11 mouse cellular contexts compared by ENCODE assay signal in the genomic region with DNA sequence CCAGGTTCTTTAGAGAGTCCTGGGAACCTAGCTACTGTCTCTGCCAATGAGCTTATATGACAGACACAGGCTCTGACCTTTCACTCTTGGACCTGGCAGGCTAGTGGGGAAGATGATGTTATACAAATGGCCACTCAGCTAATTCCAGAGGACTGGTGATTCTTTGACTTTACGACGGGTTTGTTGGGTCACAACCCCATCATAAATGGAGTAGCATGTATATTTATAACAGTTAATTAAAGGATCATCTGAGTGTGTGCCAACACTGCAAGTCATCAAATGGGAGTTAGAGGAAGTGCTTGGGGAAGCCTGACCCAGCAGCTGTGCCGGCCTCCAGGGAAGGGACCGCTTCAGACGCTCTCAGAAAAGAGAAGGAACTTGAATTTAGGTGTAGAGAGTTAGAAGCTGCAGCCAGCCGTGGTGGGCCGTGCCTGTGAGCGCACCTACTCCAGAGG. TPM values are rescaled to one million over a fixed set of nuclear protein-coding genes. Genes with fewer than 3 reads are reported as not detected.
DNase-seq lines count a peak whose midpoint lies in the region; ATAC-seq lines count a peak whose summit lies in the region.
"Had no signal": no experiment of that assay in that cellular context is flagged by ENCODE, and none has a peak within 500 bp of the region (broad histone marks: within the 10 kb centered on the region; RNA-seq: fewer than 3 reads in every experiment).

No protein-coding gene starts in this region.

- peak; percentile 35 for DNase-seq in kidney, postnatal 14 days
- DNase-seq in kidney, postnatal 36 days: no peak
- peak; percentile 40 for DNase-seq in c-Kit-negative CD71-positive TER-119-positive erythroid progenitor cells, embryonic 14.5 days (ENCODE audit: low read depth, low spot score)
- DNase-seq in liver, embryonic 11.5 days (ENCODE audit: low spot score): no peak
- peak; percentile 35 for DNase-seq in skeletal muscle tissue, adult 2 months (ENCODE audit: low read depth, low spot score)
- no peak for DNase-seq in adipocyte (ENCODE audit: low spot score)
- DNase-seq in frontal cortex, postnatal 25 days (ENCODE audit: low spot score in 2 of 2): no peak
- DNase-seq: retina, postnatal 1 day had no signal

- no peaks in the 10 kb centered on the region for H3K9me3 ChIP-seq in liver, embryonic 11.5 days (ENCODE audit: control insufficient read depth, low read length)
- H3K9me3 ChIP-seq: intestine, embryonic 15.5 days; megakaryocyte, embryonic 14.5 days had no signal

- H3K4me1 ChIP-seq in liver, embryonic 11.5 days (replicated peaks; ENCODE audit: control insufficient read depth, insufficient read depth, low read length): peaks cover 35% of the 10 kb centered on the region

- H3K36me3 ChIP-seq in liver, embryonic 11.5 days (ENCODE audit: control insufficient read depth, insufficient read depth, low read length): no peaks in the 10 kb centered on the region
- H3K36me3 ChIP-seq: intestine, embryonic 15.5 days had no signal

- H3K27me3 ChIP-seq in liver, embryonic 11.5 days (replicated peaks; ENCODE audit: control insufficient read depth, insufficient read depth, low read length): no peaks in the 10 kb centered on the region
- H3K27me3 ChIP-seq: intestine, embryonic 15.5 days had no signal

- peak overlapping the region; percentile 43 for H3K4me2 ChIP-seq in liver, embryonic 11.5 days
- H3K4me2 ChIP-seq: intestine, embryonic 15.5 days had no signal

- 50% methylated on average over 8 of the region's 8 CpGs for WGBS in liver, embryonic 11.5 days

- no peak overlapping the region for H3K4me3 ChIP-seq in liver, embryonic 11.5 days (ENCODE audit: low read depth, low read length)
- H3K4me3 ChIP-seq: intestine, embryonic 15.5 days; megakaryocyte, embryonic 14.5 days had no signal

- peak; percentile 47; the same call in 1 of the 2 replicates for ATAC-seq in liver, embryonic 11.5 days (replicated peaks; ENCODE audit: low FRiP score)

- peak overlapping the region; percentile 86 for H3K27ac ChIP-seq in liver, embryonic 11.5 days (ENCODE audit: low read depth, low read length)
- H3K27ac ChIP-seq: intestine, embryonic 15.5 days had no signal

- H3K9ac ChIP-seq in liver, embryonic 11.5 days (ENCODE audit: low read depth, low read length): no peak overlapping the region; the same call in 1 of the 2 replicates
- H3K9ac ChIP-seq: intestine, embryonic 15.5 days had no signal

RNA-seq across cellular contexts. Expression of gene Gm14214, which starts 4.2 kb away (rescaled TPM):
- polyA plus RNA-seq in liver, embryonic 11.5 days (2014; fragmentation: Nextera tagmentation; extraction: Ambion mirVana): not detected in 2 replicates
- polyA plus RNA-seq: heart, embryonic 16.5 days; intestine, embryonic 15.5 days had no signal

RNA-seq across cellular contexts. Expression of gene Raly, which starts 25.3 kb away (rescaled TPM):
- polyA plus RNA-seq in liver, embryonic 11.5 days (2014; fragmentation: Nextera tagmentation; extraction: Ambion mirVana): 59.5 and 66.2 TPM in 2 replicates

RNA-seq across cellular contexts. Expression of gene a, which starts 25.6 kb away (rescaled TPM):
- polyA plus RNA-seq in liver, embryonic 11.5 days (2014; fragmentation: Nextera tagmentation; extraction: Ambion mirVana): 0.62 TPM in 1 of 2 replicates, not detected in the other

Comparison
In these comparisons a context has a peak if more than half of its experiments do, and no peak if none do; other contexts are left out.
1. DNase-seq: peak in kidney, postnatal 14 days (single experiment), c-Kit-negative CD71-positive TER-119-positive erythroid progenitor cells, embryonic 14.5 days (single experiment) and skeletal muscle tissue, adult 2 months (single experiment); none in kidney, postnatal 36 days (0 of 2), liver, embryonic 11.5 days (single experiment), adipocyte (single experiment) and frontal cortex, postnatal 25 days (0 of 2).